Mouse (Mus musculus) bone marrow, adult 2 months (tissue): ENCODE measurements around the gene Matn1. TPM values are rescaled to one million over a fixed set of nuclear protein-coding genes. Genes with fewer than 3 reads are reported as not detected.
A peak's percentile ranks its signal among the peaks of the same experiment; 100 is the strongest.

Experiments used
- H3K27ac ChIP-seq: fragments of 200-500 bp; 2 replicates; pipeline ENCODE4 v1.5.1; 2012; ENCODE audit warnings: low read depth, mild to moderate bottlenecking, control low read depth, inconsistent platforms, low read length; ENCODE audit not compliant: control insufficient read depth, poor library complexity, insufficient read depth
- H3K4me1 ChIP-seq: fragments of 200-500 bp; 2 replicates; pipeline ENCODE4 v1.6.1; 2011; ENCODE audit warnings: low read length; ENCODE audit not compliant: control insufficient read depth, insufficient read depth
- H3K4me3 ChIP-seq: fragments of 200-500 bp; replicated peaks from 2 replicates; pipeline ENCODE3; 2011; ENCODE audit warnings: mild to moderate bottlenecking, low read depth, low read length, control low read depth; ENCODE audit not compliant: control insufficient read depth
- CTCF ChIP-seq: fragments of 200-500 bp; IDR thresholded peaks from 2 replicates; pipeline ENCODE4 v1.5.1; 2011; ENCODE audit warnings: low read length, control low read depth; ENCODE audit not compliant: control insufficient read depth, insufficient read depth
- POLR2A ChIP-seq: fragments of 200-500 bp; IDR thresholded peaks from 2 replicates; pipeline ENCODE4 v1.6.1; 2011; ENCODE audit warnings: low read depth, mild to moderate bottlenecking, control low read depth, low read length, borderline replicate concordance; ENCODE audit not compliant: control insufficient read depth
- WGBS: fragments of 180-500 bp; shearing (Covaris S2); methylation state at CpG from one replicate; pipeline ENCODE4 v1.1.7; 2018; 5-methylcytosine and 5-hydroxymethylcytosine counted together
- polyA plus RNA-seq: library from polyadenylated mRNA; stranded (reverse); fragments of >200 nt; gene quantifications from 2 replicates; pipeline ENCODE4 v1.2.4, GENCODE M21; 2011; ENCODE audit warnings: low replicate concordance; ENCODE audit not compliant: missing spikeins, insufficient read depth, insufficient read length

Matn1 gene
- polyA plus RNA-seq, 1 experiment, result not detected

- WGBS, result 19% methylated on average over 17 of the region's 17 CpGs
- Histone ChIP-seq H3K4me3 (no peak overlapping the region), H3K4me1 (no peaks in the 10 kb centered on the region; the same call in 1 of the 2 replicates), H3K27ac (no peak overlapping the region)
- no peak for TF ChIP-seq CTCF
- TF ChIP-seq POLR2A, result no peak
Observed at GRCm38 (mm10) chr4:130952531-130952930, 8.3 kb downstream of the Matn1 start.

- no peak for TF ChIP-seq POLR2A
- WGBS, result 83% methylated on average over 10 of the region's 10 CpGs
- Histone ChIP-seq H3K27ac (no peak overlapping the region; the same call in 1 of the 2 replicates), H3K4me3 (no peak overlapping the region), H3K4me1 (no peaks in the 10 kb centered on the region)
Observed at GRCm38 (mm10) chr4:130957156-130957555, 13.0 kb downstream of the Matn1 start.

- Histone ChIP-seq H3K4me1 (no peaks in the 10 kb centered on the region), H3K4me3 (no peak overlapping the region), H3K27ac (no peak overlapping the region)
- WGBS, result 62% methylated on average over 5 of the region's 5 CpGs
- TF ChIP-seq POLR2A (no peak), CTCF (no peak)
Observed at GRCm38 (mm10) chr4:130958812-130959211, 14.6 kb downstream of the Matn1 start.

- WGBS, result 63% methylated on average over 6 of the region's 6 CpGs
- no peak overlapping the region for H3K27ac ChIP-seq
- no peaks in the 10 kb centered on the region for H3K4me1 ChIP-seq
- H3K4me3 ChIP-seq, result no peak overlapping the region
- TF ChIP-seq CTCF (no peak), POLR2A (no peak)
Observed at GRCm38 (mm10) chr4:130959678-130960077, 15.5 kb downstream of the Matn1 start.

GRCm38 (mm10) chr4:130960118-130960734, 16.0 kb downstream of the Matn1 start:
- H3K4me1 ChIP-seq, result no peaks in the 10 kb centered on the region
- TF ChIP-seq CTCF, result peak; percentile 96
- no peak for TF ChIP-seq POLR2A
- no peak overlapping the region for H3K4me3 ChIP-seq
- 12% methylated on average over 9 of the region's 9 CpGs for WGBS
- H3K27ac ChIP-seq, result no peak overlapping the region

- H3K4me1 ChIP-seq, result no peaks in the 10 kb centered on the region
- 90% methylated on average over 1 of the region's 1 CpGs for WGBS
- TF ChIP-seq POLR2A (no peak), CTCF (no peak)
Observed at GRCm38 (mm10) chr4:130971278-130971677, 27.1 kb downstream of the Matn1 start.

GRCm38 (mm10) chr4:130972421-130972829, 28.2 kb downstream of the Matn1 start:
- TF ChIP-seq POLR2A, result no peak
- no peak for TF ChIP-seq CTCF
- no peak overlapping the region for H3K4me3 ChIP-seq
- H3K4me1 ChIP-seq, result no peaks in the 10 kb centered on the region
- H3K27ac ChIP-seq, result no peak overlapping the region
- WGBS, result 73% methylated on average over 5 of the region's 5 CpGs

More at GRCm38 (mm10) chr4:130971278-130971677, 27.1 kb downstream of the Matn1 start:
- H3K27ac ChIP-seq, result no peak overlapping the region
- no peak overlapping the region for H3K4me3 ChIP-seq

- no peak overlapping the region for H3K4me3 ChIP-seq
- H3K27ac ChIP-seq, result no peak overlapping the region
- TF ChIP-seq POLR2A, result no peak
- TF ChIP-seq CTCF, result no peak
- WGBS, result 74% methylated on average over 19 of the region's 19 CpGs
- H3K4me1 ChIP-seq, result no peaks in the 10 kb centered on the region
Observed at GRCm38 (mm10) chr4:130973332-130974263, 29.4 kb downstream of the Matn1 start.
